Mouse (Mus musculus) layer of hippocampus, adult 9-10 months (tissue): ENCODE data around the gene Zswim1.
"Not testable (repeated sequence)": the region's sequence is repeated elsewhere in the genome, so short reads cannot be mapped to it uniquely, and the experiment has no call there.

ENCODE experiments used
- DNase-seq: peaks from one replicate; pipeline ENCODE4 v3.0.0; 2022; ENCODE audit warnings: low spot score

The Zswim1 gene

GRCm38 (mm10) chr2:164793236-164793635, 29.2 kb upstream of the Zswim1 start:
- no peak for DNase-seq

DNA sequence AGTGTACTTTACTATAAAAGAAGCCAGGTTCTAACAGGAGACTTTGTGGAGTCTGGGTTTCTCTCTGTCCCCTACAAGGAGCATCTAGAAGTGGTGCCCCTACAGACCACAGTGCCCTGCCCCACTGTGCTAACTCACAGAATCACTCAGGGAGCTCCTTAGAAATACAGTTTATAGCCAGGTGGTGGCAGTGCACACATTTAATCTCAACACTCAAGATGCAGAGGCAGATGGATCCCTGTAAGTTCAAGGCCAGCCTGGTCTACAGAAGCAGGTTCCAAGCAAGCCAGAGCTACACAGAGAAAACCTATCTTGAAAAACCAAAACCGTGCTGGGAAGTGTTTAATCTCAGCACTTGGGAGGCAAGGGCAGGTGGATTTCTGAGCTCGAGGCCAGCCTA, 28.7 kb upstream of the Zswim1 start:
- no peak for DNase-seq

DNA sequence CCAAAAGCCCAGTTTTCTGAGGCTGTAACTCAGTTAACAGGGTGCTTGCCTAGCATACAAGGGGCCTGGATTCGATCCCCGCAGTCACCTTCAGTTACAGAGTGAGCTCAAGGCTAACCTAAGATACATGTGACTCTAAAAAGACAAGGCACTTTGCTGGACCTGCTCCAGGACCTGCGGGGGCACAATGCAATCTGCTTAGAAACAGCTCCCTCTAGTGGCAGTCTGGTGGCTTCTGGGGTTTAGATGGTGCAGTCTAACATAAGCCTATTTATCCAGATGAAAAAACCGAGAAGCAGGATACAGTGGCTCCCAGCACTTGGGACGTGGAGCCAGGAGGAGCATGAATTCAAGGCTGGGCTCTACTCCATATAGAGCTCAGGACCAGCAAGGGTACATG, 28.2 kb upstream of the Zswim1 start:
- peak; percentile 79 for DNase-seq

GRCm38 (mm10) chr2:164795868-164796267, 26.6 kb upstream of the Zswim1 start:
- DNase-seq: no peak

GRCm38 (mm10) chr2:164798554-164798953, 23.9 kb upstream of the Zswim1 start:
- not testable (repeated sequence) for DNase-seq

DNA sequence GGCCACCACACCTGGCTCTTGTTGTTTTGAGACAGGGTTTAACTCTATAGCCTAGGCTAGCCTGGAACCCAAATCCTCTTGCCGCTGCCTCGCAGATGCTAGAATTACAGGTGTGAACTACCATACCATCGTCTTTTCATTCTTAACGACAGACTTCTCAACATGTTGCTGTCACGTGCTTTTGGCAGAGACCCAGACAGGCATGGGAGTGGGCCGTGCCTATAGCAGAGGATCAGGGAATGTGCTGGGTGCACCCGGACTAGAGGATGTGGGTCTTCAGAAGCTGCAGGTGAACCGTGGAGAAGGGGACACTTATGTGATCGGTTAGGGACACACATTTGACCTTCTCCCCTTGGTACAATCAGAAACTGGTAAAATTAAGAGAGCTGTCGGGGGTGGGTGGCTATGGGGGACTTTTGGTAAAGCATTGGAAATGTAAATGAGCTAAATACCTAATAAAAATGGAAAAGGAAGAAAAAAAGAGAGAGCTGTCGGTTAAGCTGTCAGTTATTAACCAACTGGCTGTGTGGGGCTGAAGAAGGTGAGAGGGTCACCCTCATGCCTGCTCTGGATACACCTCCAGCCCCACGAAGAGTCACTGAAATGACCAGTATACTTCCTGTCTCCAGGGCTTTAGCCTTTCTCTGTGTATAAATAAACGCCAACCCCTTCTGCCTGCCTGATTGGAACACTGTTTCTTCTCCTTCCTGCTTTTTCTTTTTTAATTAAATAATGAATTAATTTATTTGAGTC, 22.1 kb upstream of the Zswim1 start:
- no peak for DNase-seq

- DNase-seq: no peak
These were observed 19.1 kb upstream of the Zswim1 start for GRCm38 (mm10) chr2:164803201-164803920.

- DNase-seq: no peak
These were observed 18.6 kb upstream of the Zswim1 start for GRCm38 (mm10) chr2:164803921-164804313.

GRCm38 (mm10) chr2:164804533-164805331, 17.8 kb upstream of the Zswim1 start, which contains the start of the genes Acot8 and Zswim3:
Gene Acot8 (minus strand): TSS chr2:164804882.
Gene Zswim3 (plus strand): TSS chr2:164805098.
- DNase-seq: peak; percentile 100

- DNase-seq: no peak
These were observed 17.2 kb upstream of the Zswim1 start for GRCm38 (mm10) chr2:164805332-164805718.

DNA sequence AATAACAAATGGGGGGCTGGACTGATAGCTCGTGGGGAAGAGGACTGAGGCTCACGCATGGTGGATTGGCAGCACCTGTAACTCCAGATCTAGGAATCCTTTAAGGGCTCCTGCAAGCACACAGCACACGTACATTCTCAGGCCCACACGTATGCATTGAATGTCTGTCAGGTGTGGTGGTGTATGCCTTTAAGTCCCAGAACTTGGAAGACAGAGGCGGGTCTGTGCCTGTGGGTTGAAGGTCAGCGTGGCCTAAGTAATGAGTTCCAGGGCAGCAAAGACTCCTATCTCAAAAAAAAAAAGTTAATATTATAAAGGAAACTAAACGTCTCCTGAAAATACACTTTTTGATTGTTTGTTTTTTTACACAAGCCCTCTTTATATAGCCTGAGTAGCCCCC, 15.9 kb upstream of the Zswim1 start:
- DNase-seq: no peak

- no peak for DNase-seq
These were observed 8.9 kb upstream of the Zswim1 start for GRCm38 (mm10) chr2:164813557-164813956.

- DNase-seq: no peak
These were observed 7.1 kb upstream of the Zswim1 start for GRCm38 (mm10) chr2:164815348-164815747.

- no peak for DNase-seq
These were observed 6.7 kb upstream of the Zswim1 start for GRCm38 (mm10) chr2:164815821-164816220.

GRCm38 (mm10) chr2:164817206-164817605, 5.3 kb upstream of the Zswim1 start:
- no peak for DNase-seq

DNA sequence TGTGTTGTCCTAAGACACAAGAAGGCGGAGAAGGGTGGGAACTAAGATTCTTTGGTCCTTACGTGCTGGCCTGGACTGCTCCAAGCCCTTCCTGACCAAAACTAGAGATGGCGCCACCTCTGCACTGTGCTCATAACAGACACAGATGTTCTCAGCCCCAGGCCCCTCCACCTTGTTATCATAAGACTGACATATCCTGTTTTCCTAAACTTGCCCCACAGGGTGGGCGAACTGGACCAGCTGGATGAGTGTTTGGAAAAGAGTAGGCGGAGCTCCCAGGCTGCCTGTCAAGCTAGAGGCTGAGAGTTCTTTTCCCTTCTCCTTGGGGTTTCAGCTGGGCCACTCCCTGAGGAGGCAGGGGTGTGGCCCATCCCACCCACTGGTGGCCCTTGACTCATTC, 4.8 kb upstream of the Zswim1 start:
- no peak for DNase-seq

- DNase-seq: no peak
These were observed 1.4 kb upstream of the Zswim1 start for GRCm38 (mm10) chr2:164821060-164821459.

DNA sequence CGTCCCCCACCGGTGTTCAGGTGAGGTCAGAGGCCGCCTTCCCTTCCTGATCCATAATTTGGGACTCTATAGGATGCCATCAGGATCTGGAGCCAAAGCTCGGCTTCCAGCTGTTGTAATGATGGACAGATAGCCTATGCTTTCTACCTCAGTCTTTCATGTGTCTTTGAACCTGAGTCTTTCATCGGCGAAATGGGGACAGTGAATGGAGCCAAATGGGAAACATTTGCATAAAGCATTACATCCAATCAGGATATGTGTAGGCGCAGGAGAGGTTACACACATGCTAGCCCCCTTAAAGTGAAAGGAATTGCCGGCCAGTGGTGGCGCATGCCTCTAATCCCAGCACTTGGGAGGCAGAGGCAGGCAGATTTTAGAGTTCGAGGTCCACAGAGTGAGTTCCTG, 697 bp downstream of the Zswim1 start:
- DNase-seq: no peak

GRCm38 (mm10) chr2:164823969-164824368, 1.5 kb downstream of the Zswim1 start:
- DNase-seq: no peak

DNA sequence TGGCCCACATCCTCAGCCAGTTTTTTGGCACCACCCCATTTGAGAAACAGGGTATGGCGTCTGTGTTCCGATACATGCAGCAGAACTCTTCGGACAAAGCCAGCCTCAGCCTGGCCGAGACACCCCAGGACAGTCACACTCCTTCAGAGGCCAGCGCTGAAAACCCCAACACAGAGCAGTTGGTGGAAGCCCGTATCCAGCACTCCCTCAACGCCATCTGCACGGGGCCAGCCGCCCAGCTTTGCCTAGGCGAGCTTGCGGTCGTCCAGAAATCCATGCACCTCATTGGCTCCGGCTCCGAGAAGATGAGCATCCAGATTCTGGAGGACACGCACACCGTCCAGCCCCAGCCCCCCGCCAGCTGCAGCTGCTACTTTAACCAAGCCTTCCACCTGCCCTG, 3.0 kb downstream of the Zswim1 start:
- no peak for DNase-seq

DNA sequence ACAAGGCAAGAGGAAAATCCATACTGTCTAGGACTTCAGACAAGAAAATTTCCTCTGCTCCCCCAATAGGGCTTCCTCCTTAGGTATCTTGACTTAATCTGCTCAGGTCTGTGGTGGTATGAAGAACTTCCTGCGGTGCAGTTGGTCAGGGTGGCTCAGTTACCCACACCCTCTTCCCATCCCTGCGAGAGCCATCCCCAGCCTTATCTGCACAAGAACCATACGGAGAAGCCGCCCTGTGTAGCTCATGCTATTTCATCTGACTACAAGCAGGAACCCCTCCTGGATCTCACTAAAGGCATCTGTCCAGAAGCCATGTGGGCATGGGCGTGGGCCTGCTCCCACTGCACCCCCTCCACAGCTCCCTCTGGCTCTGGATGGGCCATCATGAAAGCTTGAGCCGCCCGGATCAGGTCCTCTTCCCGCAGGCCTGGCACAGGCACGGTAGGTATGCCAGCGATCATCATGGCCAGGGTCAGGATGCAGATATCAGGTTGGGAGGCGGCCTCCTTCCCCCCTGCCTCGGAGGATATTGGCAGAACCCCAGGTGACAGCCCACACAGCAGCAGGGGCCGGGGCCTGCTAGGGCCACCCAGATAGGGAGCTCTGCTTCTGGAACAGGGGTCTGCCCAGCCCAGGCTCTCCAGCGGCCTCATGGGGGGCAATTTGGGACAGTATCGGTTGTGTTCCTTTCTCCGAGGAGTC, 4.8 kb downstream of the Zswim1 start:
- no peak for DNase-seq

DNA sequence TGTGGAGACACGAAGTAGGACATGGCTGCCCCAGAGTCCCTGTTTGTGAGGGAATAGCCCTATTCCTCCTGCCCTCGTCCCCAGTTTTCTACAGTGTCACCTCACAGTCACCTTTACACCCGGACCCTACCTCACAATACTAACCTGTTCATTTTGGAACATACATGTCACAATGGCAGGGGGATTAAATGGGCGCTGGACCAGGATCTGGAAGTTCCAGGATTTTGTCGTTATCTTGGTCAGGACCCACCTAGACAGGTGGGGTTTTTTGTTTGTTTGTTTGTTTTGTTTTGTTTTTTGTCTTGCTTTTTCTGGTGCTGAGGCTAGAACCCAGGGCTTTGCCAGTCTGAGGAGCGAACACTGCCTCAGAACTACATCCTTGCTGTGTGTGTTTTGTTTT, 6.0 kb downstream of the Zswim1 start, which contains the start of gene Spata25:
Spata25 (minus strand) TSS at position 101 of the 400 bp plus-strand sequence.
- DNase-seq: no peak
